Comparison of ENCODE assay signal across 8 mouse cellular contexts in genomic region chr16:32277308-32278256, GRCm38 (mm10). TPM values are rescaled to one million over a fixed set of nuclear protein-coding genes. Genes with fewer than 3 reads are reported as not detected.
DNase-seq lines count a peak whose midpoint lies in the region; ATAC-seq and TF ChIP-seq lines count a peak whose summit lies in the region.

Gene Rnf168 (plus strand): TSS chr16:32277459.

- TF ChIP-seq CTCF in Patski (IDR thresholded peaks at IDR 0.05): no peak

- peaks cover 45% of the 10 kb centered on the region for H3K4me1 ChIP-seq in hindbrain, embryonic 15.5 days (replicated peaks)

- no peaks in the 10 kb centered on the region for H3K27me3 ChIP-seq in Patski
- no peaks in the 10 kb centered on the region for H3K27me3 ChIP-seq in hindbrain, embryonic 15.5 days

- POLR2A ChIA-PET in Patski (lab: Charles Lee): interaction anchor here (0.6 kb wide), 1 partner anchor 104 kb away, joined by 3 read pairs; no protein-coding TSS in a partner anchor

- peak; percentile 76 for ATAC-seq in Patski
- ATAC-seq in hindbrain, embryonic 15.5 days (ENCODE audit: low FRiP score, low read depth): peak; percentile 93

- no peaks in the 10 kb centered on the region for H3K9me3 ChIP-seq in hindbrain, embryonic 15.5 days

- DNase-seq in Patski (ENCODE audit: low read depth, low spot score): peak; percentile 34
- peak; percentile 88 to 93 for DNase-seq in cerebellum, postnatal 14 days
- peak; percentile 76 to 85 for DNase-seq in frontal cortex, postnatal 25 days (ENCODE audit: low spot score in 2 of 2)
- DNase-seq in left cerebral cortex, adult 11 months (ENCODE audit: low spot score): peak; percentile 77
- DNase-seq in lung, postnatal 4 days: peak; percentile 92 to 93
- DNase-seq in retina, postnatal 7 days (ENCODE audit: low read depth, low spot score): peak; percentile 68
- peak; percentile 90 for DNase-seq in urinary bladder, adult 2 months (ENCODE audit: low spot score)

- peak within 1 kb of the TSS; percentile 69 for H3K4me3 ChIP-seq in hindbrain, embryonic 15.5 days

- in situ Hi-C loops in Patski (cut with MboI; ENCODE audit: low pct_unique_long_range_greater_than_20kb): no loop called here

- whole genome bisulfite sequencing in hindbrain, embryonic 15.5 days: 0% methylated on average over 74 of the region's 75 CpGs

- CTCF ChIA-PET in Patski (lab: Charles Lee): no interaction called here

- H3K27ac ChIP-seq in hindbrain, embryonic 15.5 days (replicated peaks): peak within 1 kb of the TSS; percentile 93

- peak within 1 kb of the TSS; percentile 74 for H3K9ac ChIP-seq in hindbrain, embryonic 15.5 days

- H3K36me3 ChIP-seq in hindbrain, embryonic 15.5 days: 0 out of 2 replicates have a peak, but pooled peaks cover 2% of the 10 kb centered on the region

- H3K4me2 ChIP-seq in hindbrain, embryonic 15.5 days: peak within 1 kb of the TSS; percentile 63

RNA-seq across cellular contexts. Expression of gene Rnf168, which starts in this region (rescaled TPM):
- polyA plus RNA-seq in Patski (2021): 13.8 TPM
- 26.9 TPM in 2 replicates for polyA plus RNA-seq in hindbrain, embryonic 15.5 days (2015; fragmentation: Nextera tagmentation; extraction: Ambion mirVana)
- 10.7 and 12.9 TPM in 2 replicates for polyA plus RNA-seq in urinary bladder, adult 2 months (2012; rRNA removed)

Comparison
In these comparisons a context has a peak if more than half of its experiments do, and no peak if none do; other contexts are left out.
1. Peak in every context shown above with its lines: DNase-seq, ATAC-seq, H3K4me3 ChIP-seq and H3K27ac ChIP-seq.
2. DNase-seq: peak in every context shown above with its lines; median percentile 92 in lung, postnatal 4 days; 90 in cerebellum, postnatal 14 days; 90 in urinary bladder, adult 2 months; 80 in frontal cortex, postnatal 25 days; 77 in left cerebral cortex, adult 11 months; 68 in retina, postnatal 7 days; 34 in Patski.